Mouse (Mus musculus): ENCODE data around the gene Arfgap2.

Arfgap2 gene

GRCm38 (mm10) chr2:91258830-91259229 lies 5.9 kb upstream of the Arfgap2 start:
- DNase-seq (ENCODE audit: low spot score in 2 of 2): no peak

- no peak for DNase-seq (ENCODE audit: low spot score in 2 of 2)
Measured at GRCm38 (mm10) chr2:91259493-91259892, 5.3 kb upstream of the Arfgap2 start.

GRCm38 (mm10) chr2:91263692-91264660 lies 798 bp upstream of the Arfgap2 start:
- no peak for DNase-seq (ENCODE audit: low spot score in 2 of 2)

GRCm38 (mm10) chr2:91268042-91268441 lies 3.3 kb downstream of the Arfgap2 start:
- no peak for DNase-seq (ENCODE audit: low spot score in 2 of 2)

GRCm38 (mm10) chr2:91268706-91269105 lies 3.9 kb downstream of the Arfgap2 start:
- DNase-seq (ENCODE audit: low spot score in 2 of 2): no peak

- DNase-seq (ENCODE audit: low spot score in 2 of 2): no peak
Measured at GRCm38 (mm10) chr2:91269687-91270133, 4.9 kb downstream of the Arfgap2 start.

- DNase-seq (ENCODE audit: low spot score in 2 of 2): no peak
Measured at GRCm38 (mm10) chr2:91278749-91279371, 14.1 kb downstream of the Arfgap2 start.

- no peak for DNase-seq (ENCODE audit: low spot score in 2 of 2)
Measured at GRCm38 (mm10) chr2:91279372-91279755, 14.6 kb downstream of the Arfgap2 start.

- no peak for DNase-seq (ENCODE audit: low spot score in 2 of 2)
Measured at GRCm38 (mm10) chr2:91281366-91281765, 16.6 kb downstream of the Arfgap2 start.

- no peak for DNase-seq (ENCODE audit: low spot score in 2 of 2)
Measured at GRCm38 (mm10) chr2:91283972-91284371, 19.2 kb downstream of the Arfgap2 start.

- no peak for DNase-seq (ENCODE audit: low spot score in 2 of 2)
Measured at GRCm38 (mm10) chr2:91284375-91285199, 19.8 kb downstream of the Arfgap2 start.

GRCm38 (mm10) chr2:91285885-91286505 lies 21.2 kb downstream of the Arfgap2 start:
- peak in 1 of 2 experiments; percentile 35 for DNase-seq (ENCODE audit: low spot score in 2 of 2)

- no peak for DNase-seq (ENCODE audit: low spot score in 2 of 2)
Measured at GRCm38 (mm10) chr2:91287563-91287962, 22.8 kb downstream of the Arfgap2 start.

- DNase-seq (ENCODE audit: low spot score in 2 of 2): no peak
Measured at GRCm38 (mm10) chr2:91291197-91292007, 26.6 kb downstream of the Arfgap2 start.

- DNase-seq (ENCODE audit: low spot score in 2 of 2): no peak
Measured at GRCm38 (mm10) chr2:91294226-91294625, 29.5 kb downstream of the Arfgap2 start.

- no peak for DNase-seq (ENCODE audit: low spot score in 2 of 2)
Measured at GRCm38 (mm10) chr2:91295895-91296294, 31.1 kb downstream of the Arfgap2 start.

- no peak for DNase-seq (ENCODE audit: low spot score in 2 of 2)
Measured at GRCm38 (mm10) chr2:91299156-91299555, 34.4 kb downstream of the Arfgap2 start.

GRCm38 (mm10) chr2:91300784-91301183 lies 36.0 kb downstream of the Arfgap2 start:
- no peak for DNase-seq (ENCODE audit: low spot score in 2 of 2)

GRCm38 (mm10) chr2:91301836-91302235 lies 37.1 kb downstream of the Arfgap2 start:
- DNase-seq (ENCODE audit: low spot score in 2 of 2): no peak

- no peak for DNase-seq (ENCODE audit: low spot score in 2 of 2)
Measured at GRCm38 (mm10) chr2:91302845-91303244, 38.1 kb downstream of the Arfgap2 start.

- DNase-seq (ENCODE audit: low spot score in 2 of 2): no peak
Measured at GRCm38 (mm10) chr2:91305926-91306325, 41.2 kb downstream of the Arfgap2 start.
